Mouse (Mus musculus) heart, adult 2 months (tissue): ENCODE results near the gene Dnal1.

Source experiments
- CTCF ChIP-seq: fragments of 200-600 bp; IDR thresholded peaks from 2 replicates; pipeline ENCODE4 v1.8.1; 2022; ENCODE audit warnings: antibody characterized with exemption, mild to moderate bottlenecking, moderate library complexity
- EP300 ChIP-seq: fragments of 200-500 bp; IDR thresholded peaks from 2 replicates; pipeline ENCODE4 v1.6.1; 2011; ENCODE audit warnings: low read depth, low read length, control low read depth; ENCODE audit not compliant: insufficient read depth

- no peak for TF ChIP-seq CTCF
- no peak for TF ChIP-seq EP300
These were observed 63.0 kb downstream of the Dnal1 start for GRCm38 (mm10) chr12:84176886-84177765.
